Mouse (Mus musculus) B cell, adult (primary cell): ENCODE measurements around the gene Slfn5. TPM values are rescaled to one million over a fixed set of nuclear protein-coding genes. Genes with fewer than 3 reads are reported as not detected.

Experiments
- total RNA-seq: library from RNA; stranded (reverse); gene quantifications from 4 replicates; pipeline ENCODE4 v1.2.4, GENCODE M21; 2023; ENCODE audit not compliant: inconsistent age

Slfn5 gene
- 15.8 to 31.5 TPM (median 20.0 TPM) in 4 replicates for total RNA-seq

DNA sequence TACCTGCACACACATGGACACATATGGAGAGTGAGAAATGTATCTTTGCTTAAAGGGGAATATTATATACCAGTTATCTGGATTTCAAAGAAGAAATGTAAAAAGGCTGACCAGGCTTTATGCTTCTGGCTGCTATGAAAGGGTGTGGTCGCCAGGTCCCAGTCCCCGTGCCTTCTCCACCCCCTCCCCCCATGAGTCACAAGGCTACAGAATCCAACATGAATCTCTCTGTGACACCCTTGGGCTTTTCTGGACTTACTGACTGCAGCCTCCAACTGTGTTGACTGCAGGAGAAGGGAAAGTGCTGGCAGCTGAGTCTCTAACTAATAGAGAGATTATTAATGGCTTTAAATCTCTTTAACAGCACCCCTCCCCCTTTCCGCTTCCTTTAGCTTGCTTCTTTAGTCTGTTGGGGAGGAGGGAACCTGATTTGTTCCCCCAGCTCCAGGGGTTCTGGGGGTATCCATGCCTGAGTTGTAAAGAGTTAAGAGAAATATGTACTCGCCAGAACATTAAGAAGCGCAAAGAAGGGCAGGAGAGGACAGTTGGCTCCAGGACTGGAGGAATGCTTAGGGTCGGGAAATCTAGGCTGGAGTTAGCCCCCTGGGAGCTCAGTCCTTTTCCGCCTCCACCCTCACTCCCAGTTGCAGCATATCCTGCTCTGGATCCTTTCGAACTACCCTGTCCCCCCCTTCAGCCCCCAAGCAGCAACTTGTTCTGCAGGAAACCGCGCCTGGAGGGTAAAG is at the start of gene Slfn5:
Gene Slfn5, plus strand, starts transcription at position 614 of the 746 bp plus-strand sequence.

DNA sequence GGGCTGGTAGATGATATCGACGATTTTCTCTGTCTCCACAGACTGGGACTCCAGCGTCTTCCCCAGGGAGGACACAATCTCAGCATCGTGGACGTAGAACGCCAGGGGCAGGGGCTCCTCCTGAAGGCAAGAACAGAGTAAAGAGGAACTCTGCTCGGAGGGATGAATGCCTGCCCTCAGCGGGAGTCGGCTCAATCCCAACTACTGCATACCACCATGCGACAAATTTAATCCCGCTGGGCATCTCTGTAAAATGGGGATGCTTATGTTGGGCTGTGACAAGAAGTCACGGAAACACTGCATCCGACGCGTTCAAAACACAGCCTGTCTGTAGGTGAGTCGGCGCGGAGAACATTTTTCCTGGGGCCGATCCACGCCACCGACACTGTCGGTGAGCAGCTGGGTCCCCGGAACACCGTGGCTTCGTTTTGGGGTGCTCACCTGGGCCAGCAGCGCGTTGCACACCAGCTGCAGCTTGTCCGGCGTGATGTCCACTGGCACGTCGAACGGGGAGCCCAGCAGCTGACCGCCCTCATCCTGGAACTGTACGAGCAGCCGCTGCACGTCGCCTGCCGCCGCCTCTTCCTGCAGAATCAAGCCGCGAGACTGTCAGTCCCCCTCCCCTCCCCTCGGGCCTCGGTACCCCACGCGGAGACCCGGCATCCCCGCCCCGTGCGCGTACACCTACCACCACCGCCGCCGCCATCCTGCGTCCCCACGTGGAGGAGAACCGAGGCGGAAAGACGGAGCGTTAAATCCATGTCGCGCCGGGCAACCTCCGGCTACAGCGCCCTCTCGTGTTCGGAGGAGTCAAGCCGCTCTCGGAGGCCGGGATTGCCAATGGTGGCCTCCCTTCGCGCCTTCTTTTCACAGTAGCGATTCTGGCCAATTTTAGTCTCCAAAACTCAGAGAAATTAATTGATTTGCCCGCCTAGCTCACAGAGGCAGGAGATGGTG is 43.2 kb upstream of the Slfn5 start, which contains the start of gene Nle1:
Gene Nle1, minus strand, starts transcription at position 761 of the 957 bp plus-strand sequence.

DNA sequence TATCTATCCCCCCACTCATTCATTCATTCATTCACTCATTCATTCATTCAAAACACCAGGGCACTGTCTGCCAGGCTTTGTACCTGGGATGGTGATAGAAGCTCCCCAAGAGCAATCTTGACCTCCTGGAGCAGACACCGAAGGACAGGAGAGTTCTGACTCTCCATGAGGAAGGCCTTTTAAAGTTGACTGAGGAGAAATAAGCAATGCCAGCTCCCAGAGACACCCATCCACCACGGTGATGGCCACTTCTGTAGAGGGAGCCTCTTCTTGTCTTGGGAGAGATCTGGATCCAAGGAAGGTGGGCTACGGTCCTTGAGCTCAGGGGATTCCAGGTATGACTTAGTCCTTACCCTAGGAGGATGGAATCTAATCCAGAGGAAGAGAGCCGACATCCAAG is 40.9 kb upstream of the Slfn5 start, which contains the start of gene Unc45b:
Gene Unc45b, plus strand, starts transcription at position 301 of the 400 bp plus-strand sequence.

DNA sequence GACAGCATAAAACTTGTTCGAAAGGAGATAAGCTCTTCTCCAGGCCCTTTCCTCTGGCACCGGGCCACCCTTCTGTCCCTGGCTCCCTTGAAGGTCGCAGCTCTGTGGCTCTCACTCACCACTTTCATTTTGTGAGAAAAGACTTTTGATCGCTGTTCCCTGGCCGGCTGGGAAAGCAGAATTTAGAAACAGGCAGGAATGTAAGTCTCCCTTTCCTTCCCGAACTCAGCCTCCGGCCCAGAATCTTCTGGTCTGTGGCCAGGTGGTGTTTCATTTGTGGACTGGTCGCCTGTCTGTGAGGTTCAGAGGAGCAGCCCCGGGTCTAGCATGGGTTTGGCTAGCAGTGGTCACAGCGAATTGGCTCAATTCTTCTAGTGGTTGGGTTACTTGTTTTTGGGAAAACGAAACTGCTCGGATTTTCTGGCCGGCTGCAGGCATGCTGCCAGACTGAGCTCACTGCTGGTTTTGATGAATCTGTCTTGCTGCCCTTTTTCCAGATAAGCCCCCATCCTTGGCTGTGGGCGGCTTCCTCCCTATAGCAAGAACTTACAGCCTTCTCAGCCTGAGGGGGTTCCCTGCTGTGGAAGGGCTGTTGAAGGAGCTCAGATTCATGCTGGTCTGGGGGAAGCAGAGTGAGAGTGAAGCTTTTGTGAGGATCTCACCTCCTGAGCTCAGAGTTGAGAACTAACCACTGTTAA is 40.5 kb downstream of the Slfn5 start, which contains the start of gene Slfn9:
Gene Slfn9, minus strand, starts transcription at position 362 of the 698 bp plus-strand sequence.

Other genes with a start within 250 kb of the Slfn5 start
- 0.39 TPM in 1 of 4 replicates, not detected in the others for gene Cct6b, start 187.0 kb upstream of the Slfn5 start, total RNA-seq
- 39.1 to 42.6 TPM (median 41.3 TPM) in 4 replicates for gene Zfp830, start 187.0 kb upstream of the Slfn5 start, total RNA-seq
- gene Lig3, start 170.2 kb upstream of the Slfn5 start, total RNA-seq, result 32.4 to 37.1 TPM (median 33.9 TPM) in 4 replicates
- gene Rffl, start 80.1 kb upstream of the Slfn5 start, total RNA-seq, result 15.3 to 18.5 TPM (median 18.0 TPM) in 4 replicates
- gene Rad51d, start 60.7 kb upstream of the Slfn5 start, total RNA-seq, result 19.3 to 25.6 TPM (median 21.3 TPM) in 4 replicates
- not detected in 4 replicates for gene Fndc8, start 59.2 kb upstream of the Slfn5 start, total RNA-seq
- 64.6 to 73.7 TPM (median 69.9 TPM) in 4 replicates for gene Nle1, start 42.9 kb upstream of the Slfn5 start, total RNA-seq
- not detected in 4 replicates for gene Unc45b, start 40.8 kb upstream of the Slfn5 start, total RNA-seq
- 17.8 to 28.1 TPM (median 21.1 TPM) in 4 replicates for gene Slfn9, start 40.5 kb downstream of the Slfn5 start, total RNA-seq
- gene Slfn8, start 69.5 kb downstream of the Slfn5 start, total RNA-seq, result 32.8 to 43.5 TPM (median 41.5 TPM) in 4 replicates
- 96.4 to 140 TPM (median 114 TPM) in 4 replicates for gene Slfn2, start 113.8 kb downstream of the Slfn5 start, total RNA-seq
- gene Slfn1, start 165.5 kb downstream of the Slfn5 start, total RNA-seq, result 0.54 to 1.2 TPM (median 0.61 TPM) in 4 replicates
- 0.21 to 0.39 TPM (median 0.21 TPM) in 3 of 4 replicates, not detected in the other for gene Slfn4, start 223.8 kb downstream of the Slfn5 start, total RNA-seq
- 1.6 to 3.5 TPM (median 2.8 TPM) in 4 replicates for gene Slfn3, start 240.0 kb downstream of the Slfn5 start, total RNA-seq